Mouse (Mus musculus) spleen, postnatal 36 days (tissue): ENCODE measurements around the gene Tmem53.

Source experiments
- DNase-seq, 2 experiments: peaks; one replicate each; pipeline ENCODE4 v3.0.0; 2022; ENCODE audit warnings: low spot score in 2 of 2, mixed read lengths in 1 of 2

Gene Tmem53

GRCm38 (mm10) chr4:117314849-117315500, 63.2 kb downstream of the Tmem53 start:
- no peak for DNase-seq

- DNase-seq = no peak
These were observed 65.0 kb downstream of the Tmem53 start for GRCm38 (mm10) chr4:117316800-117317199.

DNA sequence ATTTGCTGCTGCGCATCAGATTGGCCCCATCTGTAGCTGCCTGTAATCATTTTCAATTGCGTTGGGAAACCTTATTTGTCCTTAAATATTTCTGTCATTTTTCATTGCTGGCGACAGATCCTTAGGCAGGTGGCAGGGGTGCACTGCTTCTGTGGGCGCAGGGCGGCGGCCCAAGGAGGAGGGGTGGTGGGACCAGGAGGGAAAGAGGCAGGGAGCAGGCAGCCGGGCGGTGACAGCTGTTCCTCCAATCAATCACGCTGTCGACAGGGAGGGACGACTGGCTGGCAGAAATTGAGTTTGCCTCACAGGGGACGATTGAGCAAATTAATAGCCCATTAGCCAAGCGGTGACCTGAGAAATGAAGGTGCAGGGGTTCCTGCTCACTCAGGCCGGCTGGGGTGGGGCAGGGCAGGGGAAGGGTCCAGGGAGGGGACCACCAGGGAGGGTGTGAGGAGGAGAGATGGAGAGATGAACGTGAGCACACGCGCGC, 66.0 kb downstream of the Tmem53 start:
- no peak for DNase-seq
